Comparison of ENCODE assay signal across 22 mouse cellular contexts in genomic region chr12:112117006-112117405, GRCm38 (mm10). TPM values are rescaled to one million over a fixed set of nuclear protein-coding genes. Genes with fewer than 3 reads are reported as not detected.
DNase-seq lines count a peak whose midpoint lies in the region; ATAC-seq and TF ChIP-seq lines count a peak whose summit lies in the region.
"Had no signal": no experiment of that assay in that cellular context is flagged by ENCODE, and none has a peak within 500 bp of the region (broad histone marks: within the 10 kb centered on the region; RNA-seq: fewer than 3 reads in every experiment).

No protein-coding gene starts in this region.

- no peaks in the 10 kb centered on the region for H3K27me3 ChIP-seq in intestine, embryonic 16.5 days (replicated peaks; ENCODE audit: control insufficient read depth, insufficient read depth, low read length)
- H3K27me3 ChIP-seq in intestine, postnatal 0 days (replicated peaks; ENCODE audit: control insufficient read depth, insufficient read depth, low read length) = no peaks in the 10 kb centered on the region
- H3K27me3 ChIP-seq in limb, embryonic 15.5 days = 0 out of 2 replicates have a peak, but pooled peaks cover 10% of the 10 kb centered on the region
- peaks cover 8% of the 10 kb centered on the region; the same call in 1 of the 2 replicates for H3K27me3 ChIP-seq in limb, embryonic 10.5 days (ENCODE audit: low read depth, poor library complexity, severe bottlenecking)
- H3K27me3 ChIP-seq in stomach, postnatal 0 days (ENCODE audit: control insufficient read depth, insufficient read depth, low read length) = no peaks in the 10 kb centered on the region
- H3K27me3 ChIP-seq: embryonic facial prominence, embryonic 13.5 days had no signal

- peaks cover 19% of the 10 kb centered on the region for H3K4me1 ChIP-seq in intestine, embryonic 16.5 days (ENCODE audit: control insufficient read depth, insufficient read depth, low read length)
- 0 out of 2 replicates have a peak, but pooled peaks cover 7% of the 10 kb centered on the region for H3K4me1 ChIP-seq in intestine, postnatal 0 days (replicated peaks; ENCODE audit: control insufficient read depth, insufficient read depth, low read length)
- peaks cover 11% of the 10 kb centered on the region for H3K4me1 ChIP-seq in limb, embryonic 15.5 days
- H3K4me1 ChIP-seq in limb, embryonic 10.5 days = peaks cover 11% of the 10 kb centered on the region
- no peaks in the 10 kb centered on the region for H3K4me1 ChIP-seq in stomach, postnatal 0 days (replicated peaks; ENCODE audit: control insufficient read depth, insufficient read depth)

- no peaks in the 10 kb centered on the region for H3K9me3 ChIP-seq in intestine, embryonic 16.5 days (ENCODE audit: control insufficient read depth, low read length)
- H3K9me3 ChIP-seq in intestine, postnatal 0 days (ENCODE audit: control insufficient read depth) = no peaks in the 10 kb centered on the region
- H3K9me3 ChIP-seq in limb, embryonic 15.5 days = no peaks in the 10 kb centered on the region
- no peaks in the 10 kb centered on the region for H3K9me3 ChIP-seq in limb, embryonic 10.5 days (replicated peaks)
- H3K9me3 ChIP-seq in stomach, postnatal 0 days (ENCODE audit: control insufficient read depth, low read length) = no peaks in the 10 kb centered on the region
- H3K9me3 ChIP-seq: embryonic facial prominence, embryonic 13.5 days; forebrain, embryonic 10.5 days; heart, embryonic 13.5 days had no signal

- H3K4me2 ChIP-seq in intestine, embryonic 16.5 days (ENCODE audit: low read depth, low read length) = no peak overlapping the region
- no peak overlapping the region for H3K4me2 ChIP-seq in intestine, postnatal 0 days (replicated peaks; ENCODE audit: low read depth)
- H3K4me2 ChIP-seq in limb, embryonic 15.5 days = no peak overlapping the region
- peak overlapping the region; percentile 17; the same call in 1 of the 2 replicates for H3K4me2 ChIP-seq in stomach, postnatal 0 days (replicated peaks; ENCODE audit: low read depth)
- H3K4me2 ChIP-seq: embryonic facial prominence, embryonic 13.5 days; heart, embryonic 13.5 days had no signal

- no peak for DNase-seq in limb, embryonic 10.5 days (ENCODE audit: low spot score)
- peak; percentile 41 for DNase-seq in brain, adult 2 months (ENCODE audit: low read depth, low spot score)
- no peak for DNase-seq in stomach, postnatal 0 days (ENCODE audit: low spot score)
- no peak for DNase-seq in layer of hippocampus, adult 8-10 months (ENCODE audit: low spot score in 2 of 2)
- DNase-seq: adrenal gland, postnatal 10 days; cerebellum, adult 11-12 months; cerebellum, adult 9-10 months; cerebellum, postnatal 25 days; gastrocnemius, adult 2 months; gastrocnemius, postnatal 25 days; heart, postnatal 36 days had no signal

- H3K9ac ChIP-seq in intestine, embryonic 16.5 days (ENCODE audit: low read depth, low read length) = no peak overlapping the region
- H3K9ac ChIP-seq in intestine, postnatal 0 days (ENCODE audit: low read depth, low read length) = no peak overlapping the region
- H3K9ac ChIP-seq in limb, embryonic 15.5 days = no peak overlapping the region
- no peak overlapping the region for H3K9ac ChIP-seq in stomach, postnatal 0 days (ENCODE audit: low read length)
- H3K9ac ChIP-seq: embryonic facial prominence, embryonic 13.5 days; heart, embryonic 13.5 days had no signal

- no peak for TF ChIP-seq CTCF in intestine, postnatal 0 days (IDR thresholded peaks at IDR 0.05; ENCODE audit: low read depth)
- TF ChIP-seq CTCF in stomach, postnatal 0 days (IDR thresholded peaks at IDR 0.05; ENCODE audit: low read depth) = no peak

- TF ChIP-seq EP300 in stomach, postnatal 0 days (optimal IDR thresholded peaks at IDR 0.05) = no peak

- H3K36me3 ChIP-seq in intestine, embryonic 16.5 days (ENCODE audit: control insufficient read depth, insufficient read depth, low read length) = no peaks in the 10 kb centered on the region
- peaks cover 24% of the 10 kb centered on the region; the same call in 1 of the 2 replicates for H3K36me3 ChIP-seq in intestine, postnatal 0 days (ENCODE audit: control insufficient read depth, insufficient read depth)
- H3K36me3 ChIP-seq in limb, embryonic 15.5 days = no peaks in the 10 kb centered on the region
- no peaks in the 10 kb centered on the region for H3K36me3 ChIP-seq in limb, embryonic 10.5 days
- H3K36me3 ChIP-seq in stomach, postnatal 0 days (ENCODE audit: control insufficient read depth, insufficient read depth, low read length) = no peaks in the 10 kb centered on the region
- H3K36me3 ChIP-seq: embryonic facial prominence, embryonic 13.5 days; forebrain, embryonic 10.5 days; heart, embryonic 13.5 days had no signal

- WGBS in intestine, embryonic 16.5 days = 82% methylated on average over 5 of the region's 5 CpGs
- WGBS in intestine, postnatal 0 days = 73% methylated on average over 5 of the region's 5 CpGs
- WGBS in limb, embryonic 15.5 days = 68% methylated on average over 5 of the region's 5 CpGs
- WGBS in limb, embryonic 10.5 days = 84% methylated on average over 5 of the region's 5 CpGs
- 68% methylated on average over 5 of the region's 5 CpGs for WGBS in stomach, postnatal 0 days

- no peak overlapping the region for H3K4me3 ChIP-seq in intestine, embryonic 16.5 days (ENCODE audit: low read length)
- no peak overlapping the region for H3K4me3 ChIP-seq in intestine, postnatal 0 days (ENCODE audit: low read depth, low read length)
- no peak overlapping the region for H3K4me3 ChIP-seq in limb, embryonic 15.5 days
- no peak overlapping the region for H3K4me3 ChIP-seq in limb, embryonic 10.5 days
- no peak overlapping the region for H3K4me3 ChIP-seq in stomach, postnatal 0 days (ENCODE audit: low read depth, low read length)
- H3K4me3 ChIP-seq: embryonic facial prominence, embryonic 13.5 days; erythroblast, embryonic 14.5 days; forebrain, embryonic 10.5 days; gastrocnemius, adult 2 months; heart, embryonic 13.5 days had no signal

- ATAC-seq in intestine, embryonic 16.5 days = no peak
- no peak for ATAC-seq in intestine, postnatal 0 days
- ATAC-seq in limb, embryonic 15.5 days (ENCODE audit: insufficient number of reproducible peaks, low FRiP score, low TSS enrichment, low read depth) = no peak
- 0 out of 2 replicates have a peak, but pooled peaks have one; percentile 5 for ATAC-seq in stomach, postnatal 0 days (ENCODE audit: low FRiP score, low TSS enrichment)
- ATAC-seq: forebrain, embryonic 14.5 days had no signal

- 0 out of 2 replicates have a peak overlapping the region, but pooled peaks have one; percentile 26 for H3K27ac ChIP-seq in intestine, embryonic 16.5 days (ENCODE audit: low read length)
- H3K27ac ChIP-seq in intestine, postnatal 0 days (ENCODE audit: low read depth, low read length) = no peak overlapping the region
- 0 out of 2 replicates have a peak overlapping the region, but pooled peaks have one; percentile 3 for H3K27ac ChIP-seq in limb, embryonic 15.5 days
- H3K27ac ChIP-seq in limb, embryonic 10.5 days = no peak overlapping the region
- H3K27ac ChIP-seq in stomach, postnatal 0 days (replicated peaks) = peak overlapping the region; percentile 56; the same call in 1 of the 2 replicates
- H3K27ac ChIP-seq: embryonic facial prominence, embryonic 13.5 days; forebrain, embryonic 10.5 days; gastrocnemius, adult 2 months; heart, embryonic 13.5 days had no signal

RNA-seq across cellular contexts. Expression of gene Aspg, which starts 10.5 kb away (rescaled TPM):
- 38.4 and 40.4 TPM in 2 replicates for polyA plus RNA-seq in intestine, embryonic 16.5 days (2015; fragmentation: Nextera tagmentation; extraction: Ambion mirVana)
- 14.3 and 14.4 TPM in 2 replicates for polyA plus RNA-seq in intestine, postnatal 0 days (2015; fragmentation: Nextera tagmentation; extraction: Ambion mirVana)
- 8.0 and 9.2 TPM in 2 replicates for polyA plus RNA-seq in limb, embryonic 15.5 days (2015; fragmentation: Nextera tagmentation; extraction: Ambion mirVana)
- 1.2 and 2.2 TPM in 2 replicates for polyA plus RNA-seq in limb, embryonic 10.5 days (2016; fragmentation: Nextera tagmentation; extraction: Ambion mirVana)
- 6.0 and 6.9 TPM in 2 replicates for polyA plus RNA-seq in stomach, postnatal 0 days (2015; fragmentation: Nextera tagmentation; extraction: Ambion mirVana)
- total RNA-seq in layer of hippocampus, adult 8-10 months (2022) = 10 to 100 TPM in 2 of 4 experiments, 1 to 10 TPM in 2; 2.4 to 18.5 (median 8.9) TPM
- total RNA-seq: gastrocnemius, adult 2 months; gastrocnemius, postnatal 25 days; granulocyte monocyte progenitor cell, adult 5-6 weeks; MEL had no signal
- polyA plus RNA-seq: erythroblast, embryonic 14.5 days had no signal

RNA-seq across cellular contexts. Expression of gene Kif26a, which starts 29.0 kb away (rescaled TPM):
- 1.9 and 2.4 TPM in 2 replicates for polyA plus RNA-seq in intestine, embryonic 16.5 days (2015; fragmentation: Nextera tagmentation; extraction: Ambion mirVana)
- polyA plus RNA-seq in intestine, postnatal 0 days (2015; fragmentation: Nextera tagmentation; extraction: Ambion mirVana) = 0.89 and 1.1 TPM in 2 replicates
- 6.3 and 8.7 TPM in 2 replicates for polyA plus RNA-seq in limb, embryonic 15.5 days (2015; fragmentation: Nextera tagmentation; extraction: Ambion mirVana)
- 2.8 and 3.9 TPM in 2 replicates for polyA plus RNA-seq in limb, embryonic 10.5 days (2016; fragmentation: Nextera tagmentation; extraction: Ambion mirVana)
- polyA plus RNA-seq in stomach, postnatal 0 days (2015; fragmentation: Nextera tagmentation; extraction: Ambion mirVana) = 0.75 and 0.80 TPM in 2 replicates
- 1 to 10 TPM; 4.4 to 5.6 (median 5.1) TPM for total RNA-seq in layer of hippocampus, adult 8-10 months (2022)
- total RNA-seq: granulocyte monocyte progenitor cell, adult 5-6 weeks had no signal
- polyA plus RNA-seq: C2C12; erythroblast, embryonic 14.5 days had no signal

Comparison
In these comparisons a context has a peak if more than half of its experiments do, and no peak if none do; other contexts are left out.
1. H3K27ac ChIP-seq: peak in intestine, embryonic 16.5 days (single experiment), limb, embryonic 15.5 days (single experiment) and stomach, postnatal 0 days (single experiment); none in intestine, postnatal 0 days (single experiment) and limb, embryonic 10.5 days (single experiment).